Mouse (Mus musculus) cerebellum, postnatal 25 days (tissue): ENCODE results near the gene Gas7.

ENCODE experiments used
- DNase-seq, 2 experiments: peaks; one replicate each; pipeline ENCODE4 v3.0.0; 2021; ENCODE audit warnings: mixed read lengths in 2 of 2

Gas7 gene

GRCm38 (mm10) chr11:67657685-67658382 is 202.6 kb downstream of the Gas7 start:
- peak; percentile 75 to 77 for DNase-seq

- DNase-seq = no peak
These were observed 206.2 kb downstream of the Gas7 start for GRCm38 (mm10) chr11:67661465-67661864.

- no peak for DNase-seq
These were observed 208.2 kb downstream of the Gas7 start for GRCm38 (mm10) chr11:67663437-67663836.

GRCm38 (mm10) chr11:67664261-67664660 is 209.0 kb downstream of the Gas7 start:
- peak; percentile 87 to 89 for DNase-seq

GRCm38 (mm10) chr11:67664918-67665317 is 209.7 kb downstream of the Gas7 start:
- DNase-seq = no peak

GRCm38 (mm10) chr11:67666129-67666528 is 210.9 kb downstream of the Gas7 start:
- no peak for DNase-seq

GRCm38 (mm10) chr11:67667531-67668332 is 212.5 kb downstream of the Gas7 start:
- peak; percentile 97 to 100 for DNase-seq

GRCm38 (mm10) chr11:67668460-67669007 is 213.3 kb downstream of the Gas7 start:
- DNase-seq = peak; percentile 68 to 69

- DNase-seq = peak; percentile 96 to 98
These were observed 214.8 kb downstream of the Gas7 start for GRCm38 (mm10) chr11:67670031-67670430.

GRCm38 (mm10) chr11:67672140-67672539 is 216.9 kb downstream of the Gas7 start:
- peak; percentile 59 to 60 for DNase-seq

- DNase-seq = peak; percentile 63 to 78
These were observed 220.6 kb downstream of the Gas7 start for GRCm38 (mm10) chr11:67675562-67676540.

GRCm38 (mm10) chr11:67679300-67679699 is 224.1 kb downstream of the Gas7 start:
- DNase-seq = peak in 1 of 2 experiments; percentile 14

GRCm38 (mm10) chr11:67679930-67680329 is 224.7 kb downstream of the Gas7 start:
- peak; percentile 6 to 11 for DNase-seq

GRCm38 (mm10) chr11:67681871-67682270 is 226.6 kb downstream of the Gas7 start:
- peak in 1 of 2 experiments; percentile 8 for DNase-seq

- DNase-seq = no peak
These were observed 230.9 kb downstream of the Gas7 start for GRCm38 (mm10) chr11:67686109-67686508.

- no peak for DNase-seq
These were observed 239.6 kb downstream of the Gas7 start, which contains the start of gene Rcvrn for GRCm38 (mm10) chr11:67694703-67695376. Gene Rcvrn, plus strand, starts transcription at chr11:67695326.

GRCm38 (mm10) chr11:67712976-67713375 is 257.7 kb downstream of the Gas7 start:
- peak; percentile 27 to 73 for DNase-seq

- DNase-seq = no peak
These were observed 260.1 kb downstream of the Gas7 start for GRCm38 (mm10) chr11:67715382-67715781.

- DNase-seq = no peak
These were observed 266.2 kb downstream of the Gas7 start for GRCm38 (mm10) chr11:67721485-67721884.

GRCm38 (mm10) chr11:67722399-67723156 is 267.3 kb downstream of the Gas7 start:
- DNase-seq = no peak
